Mouse (Mus musculus) brain, embryonic 14.5 days (tissue): Measurements from ENCODE around the gene Olfr467. TPM values are rescaled to one million over a fixed set of nuclear protein-coding genes. Genes with fewer than 3 reads are reported as not detected.
"Not testable (repeated sequence)": the region's sequence is repeated elsewhere in the genome, so short reads cannot be mapped to it uniquely, and the experiment has no call there.

Experiments
- DNase-seq: peaks from one replicate; pipeline ENCODE4 v3.0.0-alpha.2; 2011; ENCODE audit warnings: low read depth
- CTCF ChIP-seq: fragments of 200-500 bp; IDR thresholded peaks from 2 replicates; pipeline ENCODE4 v1.5.1; 2012; ENCODE audit warnings: inconsistent platforms, mild to moderate bottlenecking, moderate library complexity, borderline replicate concordance; ENCODE audit not compliant: insufficient read depth, insufficient read length; ENCODE audit errors: extremely low read depth
- POLR2A ChIP-seq: fragments of 200-500 bp; IDR thresholded peaks from 2 replicates; pipeline ENCODE4 v1.6.1; 2012; ENCODE audit warnings: mild to moderate bottlenecking, inconsistent platforms, borderline replicate concordance; ENCODE audit not compliant: poor library complexity, insufficient read depth, insufficient read length, severe bottlenecking; ENCODE audit errors: extremely low read depth
- polyA plus RNA-seq: library from polyadenylated mRNA; depleted of rRNA; stranded (reverse); fragments of >200 nt; gene quantifications from 2 replicates; pipeline ENCODE4 v1.2.3, GENCODE M21; 2012; rRNA removed

Gene Olfr467
- polyA plus RNA-seq: not detected in 2 replicates

DNA sequence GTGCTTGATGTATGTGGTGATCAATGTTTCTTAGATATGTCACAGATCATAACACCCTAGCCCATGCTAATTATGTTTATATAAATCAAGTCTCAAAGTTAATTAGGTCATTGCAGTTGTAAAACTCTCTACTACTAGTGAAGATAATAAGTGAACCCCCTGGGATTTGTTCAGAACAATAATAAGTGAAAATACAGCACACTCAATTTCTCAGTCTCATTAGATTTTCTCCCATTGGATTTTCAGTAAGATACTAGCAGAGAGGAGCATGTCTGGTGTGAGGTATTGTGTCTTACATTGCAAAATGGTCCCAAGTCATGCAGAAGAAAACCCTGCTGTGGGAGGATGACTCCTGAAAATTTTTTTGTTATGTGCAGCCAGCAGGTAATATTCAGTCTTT lies at the start of gene Olfr467:
Olfr467 (plus strand) TSS at position 301 of the 400 bp plus-strand sequence.
- no peak for TF ChIP-seq CTCF
- no peak for TF ChIP-seq POLR2A
- no peak for DNase-seq

DNA sequence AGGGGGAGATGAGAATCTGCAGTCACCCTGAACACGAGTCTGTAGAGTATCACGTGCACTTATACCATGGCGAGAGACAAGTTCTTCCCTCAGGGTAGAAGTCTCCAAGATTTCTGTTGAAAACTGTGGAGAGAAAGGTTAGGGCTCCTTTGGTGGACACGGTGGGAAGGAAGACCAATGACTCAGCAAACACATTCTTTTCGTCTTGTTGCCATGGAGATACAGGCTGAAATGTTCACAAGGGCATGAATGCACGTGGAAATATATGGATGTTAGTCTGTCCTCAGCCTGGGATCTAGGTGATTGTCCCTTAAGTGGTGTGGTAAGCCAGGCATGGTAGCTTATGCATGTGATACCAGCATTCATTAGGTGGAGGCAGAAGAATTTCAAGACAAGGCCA lies 41.3 kb upstream of the Olfr467 start:
- TF ChIP-seq CTCF (no peak), POLR2A (no peak)
- DNase-seq: no peak

DNA sequence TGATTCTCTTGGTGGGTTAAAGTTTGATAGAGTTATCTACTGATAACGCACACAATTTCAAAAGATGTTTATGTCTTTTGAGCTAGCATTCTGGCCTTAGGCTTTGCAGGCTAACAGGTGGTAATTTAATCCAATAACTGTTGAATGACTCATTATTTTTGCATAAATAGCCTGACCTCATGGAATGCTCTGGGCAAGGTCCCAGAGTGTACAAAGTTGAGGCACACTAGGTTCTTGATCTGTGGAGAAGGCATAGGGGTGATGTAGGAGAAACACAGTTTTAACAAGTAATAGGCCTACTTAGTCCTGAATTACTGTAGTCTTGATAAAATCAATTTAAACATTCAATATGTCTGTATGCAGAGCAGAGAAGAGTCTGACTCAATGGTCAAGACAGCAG lies 33.8 kb upstream of the Olfr467 start:
- DNase-seq: no peak
- TF ChIP-seq POLR2A (no peak), CTCF (no peak)

- TF ChIP-seq POLR2A (no peak), CTCF (peak; percentile 69; the same call in 1 of the 2 replicates)
- peak; percentile 39 for DNase-seq
Observed at GRCm38 (mm10) chr7:107779611-107780010, 32.5 kb upstream of the Olfr467 start.

DNA sequence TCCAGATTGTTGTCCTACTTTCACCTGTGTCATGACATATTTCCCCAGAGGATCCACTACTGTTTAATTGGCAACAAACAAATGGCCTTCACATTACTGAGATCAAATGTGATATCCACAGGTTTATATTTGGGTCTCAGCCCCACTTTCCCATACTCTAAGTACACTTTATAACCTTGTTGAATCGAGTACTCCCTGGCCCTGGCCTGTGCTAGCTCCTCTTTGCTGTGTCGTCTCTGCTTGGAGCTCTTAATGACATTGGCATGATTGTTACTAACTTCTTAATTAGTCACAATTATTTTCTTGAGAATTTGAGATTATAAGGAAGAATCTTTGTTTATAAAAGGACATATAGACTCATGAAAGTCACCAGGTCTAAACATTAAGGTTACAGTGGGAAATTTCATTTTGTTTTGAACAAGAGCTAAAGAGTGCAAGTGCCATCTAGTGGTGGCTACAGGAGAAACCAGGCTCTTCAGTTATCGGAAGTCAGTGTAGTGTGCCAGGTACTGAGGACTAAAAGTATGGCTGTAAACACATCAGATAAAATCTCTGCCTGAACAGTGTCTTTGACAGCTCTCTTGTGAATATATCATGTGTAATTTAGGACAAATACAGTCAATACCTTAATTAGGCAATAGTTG lies 24.0 kb upstream of the Olfr467 start:
- peak; percentile 69; the same call in 1 of the 2 replicates for TF ChIP-seq CTCF
- no peak for TF ChIP-seq POLR2A
- DNase-seq: peak; percentile 67

DNA sequence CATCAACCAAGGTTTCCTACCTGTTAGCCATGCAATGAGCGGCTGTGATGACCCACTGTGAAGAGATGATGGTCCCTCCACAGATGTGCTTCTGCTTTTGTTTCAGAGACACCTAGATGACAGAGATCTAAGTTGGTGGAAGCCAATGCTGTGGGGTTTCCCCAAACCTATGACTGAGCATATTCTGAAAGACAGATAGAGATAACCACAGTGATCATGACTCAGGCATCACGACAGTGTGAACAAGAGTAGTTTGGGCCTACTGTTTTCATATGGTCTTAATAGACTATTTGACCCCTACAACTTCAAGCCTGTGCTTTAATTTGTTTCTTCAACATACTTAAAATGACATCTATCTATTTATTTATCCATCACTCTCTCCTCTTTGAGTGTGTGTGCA lies 15.6 kb upstream of the Olfr467 start:
- no peak for DNase-seq
- TF ChIP-seq CTCF: no peak

- TF ChIP-seq POLR2A (no peak), CTCF (no peak)
- no peak for DNase-seq
Observed at GRCm38 (mm10) chr7:107801108-107801507, 11.0 kb upstream of the Olfr467 start, which contains the start of gene Ovch2. Gene Ovch2 (minus strand): TSS chr7:107801208.

DNA sequence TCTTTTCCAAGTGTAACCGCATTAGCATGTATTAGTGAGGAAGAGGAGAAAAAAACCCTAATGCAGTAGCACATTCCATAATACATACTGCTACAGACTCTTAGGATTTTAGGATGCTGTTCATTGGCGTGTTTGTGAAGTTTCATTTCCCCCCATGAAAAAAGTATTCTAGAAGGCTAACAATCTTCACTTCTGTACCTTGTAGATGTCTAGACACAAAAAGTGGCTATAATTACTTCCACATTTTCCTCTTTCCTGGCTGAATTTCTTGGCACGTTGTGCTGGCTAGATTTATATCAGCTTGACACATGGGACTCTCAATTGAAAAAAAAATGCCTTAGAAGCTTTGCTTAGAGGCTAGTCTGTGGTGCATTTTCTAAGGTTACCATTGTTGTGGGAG lies 9.9 kb upstream of the Olfr467 start:
- no peak for DNase-seq
- TF ChIP-seq POLR2A (no peak), CTCF (no peak)

DNA sequence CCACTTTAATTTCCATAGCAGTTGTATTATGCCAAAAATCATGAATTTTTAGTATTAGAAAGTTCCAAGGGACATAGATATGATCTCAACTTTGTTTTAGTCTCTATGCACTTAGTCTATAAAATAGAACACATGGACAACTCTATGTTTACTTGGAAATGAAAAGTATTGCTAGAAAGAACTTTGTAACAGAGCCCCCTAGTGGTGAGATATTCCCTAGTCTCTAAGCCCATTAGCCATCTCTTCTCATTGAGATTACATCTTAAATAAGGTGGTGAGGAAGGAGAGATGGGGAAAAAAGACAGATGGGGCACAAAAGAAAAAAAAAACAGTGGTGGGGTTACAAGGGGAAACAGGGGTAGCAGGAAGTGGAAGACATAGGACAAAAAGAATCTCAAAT lies 7.4 kb downstream of the Olfr467 start:
- peak; percentile 10 for DNase-seq
- TF ChIP-seq CTCF: no peak
- no peak for TF ChIP-seq POLR2A

GRCm38 (mm10) chr7:107823867-107824266 lies 11.8 kb downstream of the Olfr467 start:
- not testable (repeated sequence) for DNase-seq

DNA sequence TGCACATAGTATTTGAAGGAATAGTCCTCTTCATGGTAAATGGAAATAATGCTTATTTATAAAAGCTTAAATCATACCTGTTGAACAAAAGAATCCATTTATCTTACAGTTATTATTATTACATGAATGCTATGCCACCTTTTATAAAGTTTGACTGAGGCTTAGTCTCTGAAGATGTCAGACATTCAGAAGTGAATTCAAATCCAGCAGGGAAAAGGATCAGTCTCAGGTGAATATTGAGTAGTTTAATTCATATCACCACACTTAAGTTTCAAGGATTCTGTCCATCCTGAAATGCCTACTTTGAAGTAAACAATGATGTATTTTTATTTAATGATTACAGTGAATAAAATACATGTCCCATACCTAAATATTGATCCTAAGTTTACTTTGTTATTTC lies 13.4 kb downstream of the Olfr467 start, which contains the start of gene Olfr469:
Olfr469 (minus strand) TSS at position 101 of the 400 bp plus-strand sequence.
- not testable (repeated sequence) for DNase-seq

DNA sequence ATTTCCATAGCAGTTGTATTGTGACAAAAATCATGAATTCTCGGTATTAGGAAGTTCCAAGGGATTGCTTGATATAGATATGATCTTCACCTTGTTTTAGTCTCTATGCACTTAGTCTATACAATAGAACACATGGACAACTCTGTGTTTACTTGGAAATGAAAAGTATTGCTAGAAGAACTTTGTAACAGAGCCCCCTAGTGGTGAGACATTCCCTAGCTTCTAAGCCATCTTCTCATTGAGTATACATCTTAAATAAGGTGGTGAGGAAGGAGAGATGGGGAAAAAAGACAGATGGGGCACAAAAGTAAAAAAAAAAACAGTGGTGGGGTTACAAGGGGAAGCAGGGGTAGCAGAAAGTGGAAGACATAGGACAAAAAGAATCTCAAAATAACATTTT lies 29.7 kb downstream of the Olfr467 start:
- TF ChIP-seq CTCF (no peak), POLR2A (no peak)

DNA sequence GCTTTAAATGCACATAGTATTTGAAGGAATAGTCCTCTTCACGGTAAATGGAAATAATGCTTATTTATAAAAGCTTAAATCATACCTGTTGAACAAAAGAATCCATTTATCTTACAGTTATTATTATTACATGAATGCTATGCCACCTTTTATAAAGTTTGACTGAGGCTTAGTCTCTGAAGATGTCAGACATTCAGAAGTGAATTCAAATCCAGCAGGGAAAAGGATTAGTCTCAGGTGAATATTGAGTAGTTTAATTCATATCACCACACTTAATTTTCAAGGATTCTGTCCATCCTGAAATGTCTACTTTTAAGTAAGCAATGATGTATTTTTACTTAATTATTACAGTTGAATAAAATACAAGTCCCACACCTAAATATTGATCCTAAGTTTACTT lies 35.3 kb downstream of the Olfr467 start, which contains the start of gene Olfr470:
Olfr470 (minus strand) TSS at position 101 of the 400 bp plus-strand sequence.
- DNase-seq: not testable (repeated sequence)

More for the DNA sequence above, 29.7 kb downstream of the Olfr467 start:
- DNase-seq: peak; percentile 31

Other genes with a start within 250 kb of the Olfr467 start
- gene Olfml1, start 244.8 kb upstream of the Olfr467 start, polyA plus RNA-seq: 2.0 and 2.3 TPM in 2 replicates
- 2.2 and 3.4 TPM in 2 replicates for gene Ppfibp2, start 217.1 kb upstream of the Olfr467 start, polyA plus RNA-seq
- not detected in 2 replicates for gene 5330417H12Rik, start 187.1 kb upstream of the Olfr467 start, polyA plus RNA-seq
- gene Cyb5r2, start 54.2 kb upstream of the Olfr467 start, polyA plus RNA-seq: 0.11 and 0.14 TPM in 2 replicates
- 0.04 TPM in 1 of 2 replicates, not detected in the other for gene Ovch2, start 11.1 kb upstream of the Olfr467 start, polyA plus RNA-seq
- gene Olfr469, start 13.3 kb downstream of the Olfr467 start, polyA plus RNA-seq: not detected in 2 replicates
- gene Olfr470, start 35.2 kb downstream of the Olfr467 start, polyA plus RNA-seq: not detected in 2 replicates
- gene Olfr472, start 85.6 kb downstream of the Olfr467 start, polyA plus RNA-seq: not detected in 2 replicates
- gene Olfr473, start 118.2 kb downstream of the Olfr467 start, polyA plus RNA-seq: not detected in 2 replicates
- gene Olfr474, start 142.4 kb downstream of the Olfr467 start, polyA plus RNA-seq: not detected in 2 replicates
- not detected in 2 replicates for gene Olfr476, start 152.5 kb downstream of the Olfr467 start, polyA plus RNA-seq
- not detected in 2 replicates for gene Olfr477, start 174.4 kb downstream of the Olfr467 start, polyA plus RNA-seq
- not detected in 2 replicates for gene Olfr478, start 221.7 kb downstream of the Olfr467 start, polyA plus RNA-seq
- not detected in 2 replicates for gene Olfr479, start 238.4 kb downstream of the Olfr467 start, polyA plus RNA-seq